Mouse (Mus musculus): Measurements from ENCODE around the gene Mlxipl. TPM values are rescaled to one million over a fixed set of nuclear protein-coding genes. Genes with fewer than 3 reads are reported as not detected.

Mlxipl gene
- polyA plus RNA-seq, 1 experiment from 2014 or later = 5.8 TPM

DNA sequence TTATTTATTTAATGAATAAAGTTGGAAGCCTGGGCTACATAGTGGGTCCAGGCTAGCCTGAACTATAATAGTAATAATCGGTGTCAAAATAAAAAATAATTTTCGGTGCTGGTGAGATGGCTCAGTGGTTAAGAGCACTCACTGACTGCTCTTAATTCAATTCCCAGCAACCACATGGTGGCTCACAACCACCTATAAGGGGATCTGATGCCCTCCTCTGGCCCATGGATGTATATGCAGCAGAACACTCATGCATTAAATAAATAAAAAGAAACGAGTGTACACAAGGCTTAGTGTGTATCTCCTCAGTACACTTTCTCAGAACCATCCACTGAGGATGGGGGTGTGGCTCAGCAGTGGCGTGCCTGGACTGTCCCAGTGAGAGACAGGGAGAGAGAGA is 31.1 kb downstream of the Mlxipl start:
- 57% methylated on average over 4 of the region's 4 CpGs for WGBS
- H3K4me1 ChIP-seq = peaks cover 5% of the 10 kb centered on the region
- no peak for ATAC-seq (ENCODE audit: insufficient read depth, low FRiP score, low read depth)
- H3K36me3 ChIP-seq = no peaks in the 10 kb centered on the region
- H3K4me2 ChIP-seq = no peak overlapping the region
- no peak overlapping the region for H3K4me3 ChIP-seq (replicated peaks)
- 0 out of 2 replicates have a peak, but pooled peaks cover 6% of the 10 kb centered on the region for H3K27me3 ChIP-seq (replicated peaks)
- H3K27ac ChIP-seq = no peak overlapping the region
- H3K9ac ChIP-seq = no peak overlapping the region
- H3K9me3 ChIP-seq = no peaks in the 10 kb centered on the region

DNA sequence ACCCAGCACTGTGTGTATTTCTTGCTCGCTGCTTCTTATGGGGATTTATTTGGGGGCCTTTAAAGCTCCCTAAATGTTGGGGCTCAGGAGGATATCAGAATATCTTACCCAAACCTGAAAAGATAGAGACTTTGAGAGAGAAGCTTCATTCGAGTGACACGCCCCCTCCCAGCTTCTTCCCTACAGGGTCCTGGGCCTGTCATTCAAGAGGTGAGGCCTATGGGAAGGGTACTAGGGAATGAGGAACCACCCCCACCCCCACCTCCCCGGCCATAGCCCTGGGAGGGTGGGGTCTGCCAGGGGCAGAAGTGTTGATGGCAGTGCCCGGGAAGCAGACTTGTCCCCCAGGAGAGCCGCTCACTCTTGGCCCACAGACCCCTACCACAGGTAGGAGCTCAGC is 36.4 kb downstream of the Mlxipl start:
- 63% methylated on average over 6 of the region's 6 CpGs for WGBS
- Histone ChIP-seq H3K4me3 (replicated peaks) (no peak overlapping the region), H3K9ac (no peak overlapping the region), H3K4me2 (no peak overlapping the region), H3K27ac (no peak overlapping the region), H3K27me3 (replicated peaks) (0 out of 2 replicates have a peak, but pooled peaks cover 6% of the 10 kb centered on the region), H3K4me1 (no peaks in the 10 kb centered on the region), H3K9me3 (no peaks in the 10 kb centered on the region), H3K36me3 (no peaks in the 10 kb centered on the region)
- ATAC-seq (ENCODE audit: insufficient read depth, low FRiP score, low read depth) = no peak

DNA sequence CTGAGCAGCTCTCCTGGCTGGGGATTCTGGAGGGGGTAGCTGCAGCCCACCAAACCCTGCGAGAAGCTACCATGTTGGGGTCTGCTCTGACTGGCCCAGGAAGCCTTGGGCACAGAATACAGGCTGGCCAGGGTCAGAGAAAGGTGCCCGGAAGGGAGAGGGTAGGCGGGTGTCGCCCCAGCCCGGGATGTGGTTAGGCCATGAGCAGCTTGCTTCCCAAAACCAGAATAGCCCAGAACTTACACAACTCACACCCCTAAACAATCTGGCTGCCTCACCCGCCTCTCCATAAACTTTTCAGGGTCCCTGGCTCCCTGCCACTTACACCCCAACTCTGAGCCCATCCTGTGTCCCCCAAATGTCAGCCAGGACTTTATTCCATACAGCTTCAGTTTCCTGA is 38.0 kb downstream of the Mlxipl start:
- no peak overlapping the region for H3K4me2 ChIP-seq
- no peak overlapping the region for H3K4me3 ChIP-seq (replicated peaks)
- no peak overlapping the region for H3K9ac ChIP-seq
- H3K27me3 ChIP-seq (replicated peaks) = peaks cover 8% of the 10 kb centered on the region
- no peaks in the 10 kb centered on the region for H3K36me3 ChIP-seq
- H3K9me3 ChIP-seq = no peaks in the 10 kb centered on the region
- 76% methylated on average over 6 of the region's 6 CpGs for WGBS
- no peaks in the 10 kb centered on the region for H3K4me1 ChIP-seq
- H3K27ac ChIP-seq = no peak overlapping the region
- no peak; the same call in 1 of the 2 replicates for ATAC-seq (ENCODE audit: insufficient read depth, low FRiP score, low read depth)

DNA sequence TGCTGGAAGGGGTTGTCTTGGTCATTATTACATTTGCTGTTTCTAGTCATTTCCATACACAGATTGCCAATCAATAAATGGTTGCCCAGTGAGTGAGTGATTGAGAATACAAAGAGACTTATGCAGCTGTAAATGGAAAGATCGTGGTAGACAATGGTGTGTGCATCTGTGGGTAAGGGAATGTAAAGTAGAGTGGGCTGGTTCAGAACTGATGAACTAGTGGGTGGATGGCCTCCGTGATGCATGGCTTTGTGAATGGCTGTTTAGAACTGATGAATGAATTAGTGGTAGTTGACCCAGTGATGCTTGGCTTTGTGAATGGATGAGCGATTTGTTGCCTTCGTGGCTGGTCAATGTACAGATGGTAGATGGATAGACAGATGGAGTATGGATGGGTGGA is 40.1 kb downstream of the Mlxipl start:
- Histone ChIP-seq H3K9me3 (no peaks in the 10 kb centered on the region), H3K27ac (no peak overlapping the region), H3K27me3 (replicated peaks) (peaks cover 27% of the 10 kb centered on the region), H3K9ac (no peak overlapping the region), H3K4me3 (replicated peaks) (no peak overlapping the region), H3K4me1 (0 out of 2 replicates have a peak, but pooled peaks cover 3% of the 10 kb centered on the region), H3K4me2 (no peak overlapping the region), H3K36me3 (no peaks in the 10 kb centered on the region)
- WGBS = 85% methylated on average over 4 of the region's 4 CpGs
- ATAC-seq (ENCODE audit: insufficient read depth, low FRiP score, low read depth) = no peak

DNA sequence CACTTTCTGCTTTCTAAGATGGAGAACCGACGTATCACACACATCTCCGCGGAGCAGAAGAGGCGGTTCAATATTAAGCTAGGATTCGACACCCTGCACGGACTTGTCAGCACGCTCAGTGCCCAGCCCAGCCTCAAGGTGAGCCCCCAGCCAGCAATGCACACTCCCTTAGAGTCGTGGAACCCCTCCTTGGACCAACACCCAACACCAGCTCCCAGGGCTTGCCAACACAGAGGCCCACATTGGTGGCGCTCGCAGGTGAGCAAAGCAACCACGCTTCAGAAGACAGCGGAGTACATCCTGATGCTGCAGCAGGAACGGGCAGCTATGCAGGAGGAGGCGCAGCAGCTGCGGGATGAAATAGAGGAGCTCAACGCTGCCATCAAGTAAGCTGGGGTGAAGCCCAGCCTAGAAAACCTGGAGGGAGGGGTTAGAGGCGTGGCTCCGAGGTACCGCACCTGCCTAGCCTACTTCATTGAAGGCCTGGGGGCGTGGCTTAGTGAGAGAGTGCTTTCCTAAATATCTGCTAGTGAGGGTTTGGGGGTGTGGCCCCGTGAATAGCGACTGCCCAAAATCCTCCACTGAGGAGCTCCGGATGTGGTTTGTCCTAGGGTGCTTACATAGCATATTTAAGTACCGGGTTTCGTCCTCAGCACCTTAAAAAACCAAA is 44.2 kb downstream of the Mlxipl start:
- WGBS = 5% methylated on average over 26 of the region's 26 CpGs

DNA sequence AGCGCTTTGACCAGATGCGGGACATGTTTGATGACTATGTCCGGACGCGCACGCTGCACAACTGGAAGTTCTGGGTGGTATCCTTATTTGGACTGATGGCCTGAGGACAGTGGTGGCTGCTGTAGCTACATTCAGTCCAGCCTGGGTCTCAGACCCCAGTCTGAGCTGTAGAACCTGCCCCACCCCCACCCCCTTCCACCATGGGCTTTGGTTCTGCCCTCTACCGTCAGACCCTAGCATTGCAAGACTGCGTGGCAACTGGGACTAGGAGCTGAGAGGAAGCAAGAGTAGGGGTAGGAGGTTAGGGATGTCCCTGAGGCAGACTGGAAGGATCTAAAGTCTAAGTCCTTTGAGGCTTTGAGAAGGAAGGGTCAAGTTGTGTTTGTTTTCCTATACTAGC is 44.8 kb downstream of the Mlxipl start:
- Histone ChIP-seq H3K9ac (no peak overlapping the region), H3K36me3 (no peaks in the 10 kb centered on the region), H3K4me1 (0 out of 2 replicates have a peak, but pooled peaks cover 3% of the 10 kb centered on the region), H3K4me3 (replicated peaks) (peak overlapping the region; percentile 12), H3K27ac (no peak overlapping the region), H3K4me2 (peak overlapping the region; percentile 51), H3K9me3 (no peaks in the 10 kb centered on the region), H3K27me3 (replicated peaks) (peaks cover 27% of the 10 kb centered on the region)
- WGBS = 6% methylated on average over 8 of the region's 8 CpGs
- ATAC-seq (ENCODE audit: insufficient read depth, low FRiP score, low read depth) = no peak

More for the DNA sequence above, 44.2 kb downstream of the Mlxipl start:
- peak; percentile 71; the same call in 1 of the 2 replicates for ATAC-seq (ENCODE audit: insufficient read depth, low FRiP score, low read depth)
- Histone ChIP-seq H3K27me3 (replicated peaks) (peaks cover 27% of the 10 kb centered on the region), H3K36me3 (no peaks in the 10 kb centered on the region), H3K9me3 (no peaks in the 10 kb centered on the region), H3K9ac (no peak overlapping the region), H3K27ac (no peak overlapping the region), H3K4me1 (0 out of 2 replicates have a peak, but pooled peaks cover 3% of the 10 kb centered on the region), H3K4me3 (replicated peaks) (peak overlapping the region; percentile 12), H3K4me2 (peak overlapping the region; percentile 51)

DNA sequence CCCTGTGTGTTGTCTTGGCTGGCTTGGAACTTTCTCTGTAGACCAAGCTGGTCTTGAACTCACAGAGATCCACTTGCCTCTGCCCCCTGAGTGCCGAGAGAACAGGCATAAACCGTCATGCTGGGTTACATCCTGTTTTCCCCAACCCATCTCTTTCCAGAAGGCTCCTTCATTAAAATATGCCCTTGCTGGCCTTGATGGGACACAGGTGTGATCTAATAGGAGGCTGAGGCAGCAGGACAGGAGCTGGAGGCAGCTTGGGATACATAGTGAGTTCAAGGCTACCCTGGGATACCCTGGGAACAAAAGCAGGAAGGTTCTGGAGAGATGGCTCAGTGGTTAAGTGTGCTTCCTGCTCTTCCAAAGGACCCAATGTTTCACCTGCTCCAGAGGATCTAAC is 50.2 kb downstream of the Mlxipl start:
- no peak for ATAC-seq (ENCODE audit: insufficient read depth, low FRiP score, low read depth)
- 77% methylated on average over 2 of the region's 2 CpGs for WGBS
- no peak overlapping the region for H3K27ac ChIP-seq

DNA sequence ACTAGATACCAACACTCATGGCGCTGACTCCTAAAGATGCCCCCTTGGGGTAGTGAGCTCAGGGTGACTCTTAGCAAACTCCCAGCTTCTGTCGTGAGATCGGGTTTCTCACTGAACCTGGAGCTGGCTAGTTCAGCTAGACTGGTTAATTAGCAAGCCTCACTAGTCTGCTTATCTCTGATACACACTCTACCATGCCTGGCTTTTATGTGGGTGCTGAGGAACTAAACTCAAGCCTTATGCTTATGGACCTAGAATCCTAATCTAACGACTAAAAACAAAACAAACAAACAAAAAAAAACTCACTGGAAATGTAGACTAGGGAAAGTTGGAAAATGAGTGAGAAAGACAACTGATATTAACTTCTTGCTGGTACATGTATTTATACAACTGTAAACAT is 54.8 kb downstream of the Mlxipl start:
- H3K36me3 ChIP-seq = no peaks in the 10 kb centered on the region
- no peak overlapping the region for H3K4me2 ChIP-seq
- no peak for ATAC-seq (ENCODE audit: insufficient read depth, low FRiP score, low read depth)
- H3K27ac ChIP-seq = no peak overlapping the region
- H3K27me3 ChIP-seq (replicated peaks) = no peaks in the 10 kb centered on the region; the same call in 1 of the 2 replicates
- no peaks in the 10 kb centered on the region for H3K4me1 ChIP-seq
- H3K9me3 ChIP-seq = no peaks in the 10 kb centered on the region
- H3K4me3 ChIP-seq (replicated peaks) = no peak overlapping the region
- WGBS = 48% methylated on average over 4 of the region's 4 CpGs
- no peak overlapping the region for H3K9ac ChIP-seq

More for the DNA sequence above, 50.2 kb downstream of the Mlxipl start:
- Histone ChIP-seq H3K9me3 (no peaks in the 10 kb centered on the region), H3K27me3 (replicated peaks) (no peaks in the 10 kb centered on the region; the same call in 1 of the 2 replicates), H3K4me1 (no peaks in the 10 kb centered on the region), H3K4me2 (no peak overlapping the region), H3K36me3 (no peaks in the 10 kb centered on the region), H3K4me3 (replicated peaks) (no peak overlapping the region), H3K9ac (no peak overlapping the region)

DNA sequence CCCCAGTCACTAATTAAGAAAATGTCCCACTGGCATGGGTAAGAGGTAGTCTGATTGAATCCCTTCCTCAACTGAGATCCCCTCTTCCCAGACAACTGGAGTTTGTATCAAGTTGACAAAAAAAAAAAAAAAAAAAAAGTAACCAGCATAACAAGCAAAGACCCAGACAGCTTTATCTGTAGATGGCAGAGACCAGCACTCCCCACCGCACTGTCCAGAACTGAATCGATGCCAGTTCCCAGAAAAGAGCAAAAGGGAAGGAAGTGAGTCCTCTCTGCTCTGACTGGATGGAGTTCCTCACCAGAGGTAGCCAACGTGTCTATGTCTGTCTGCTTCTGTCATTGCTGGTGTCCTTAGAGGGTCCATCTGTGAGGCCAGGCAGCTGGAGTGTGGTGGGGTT is 55.8 kb downstream of the Mlxipl start:
- 61% methylated on average over 3 of the region's 3 CpGs for WGBS
- no peak overlapping the region for H3K4me2 ChIP-seq
- H3K27me3 ChIP-seq (replicated peaks) = no peaks in the 10 kb centered on the region; the same call in 1 of the 2 replicates
- H3K9ac ChIP-seq = no peak overlapping the region
- no peak overlapping the region for H3K27ac ChIP-seq
- peaks cover 3% of the 10 kb centered on the region; the same call in 1 of the 2 replicates for H3K4me1 ChIP-seq
- no peaks in the 10 kb centered on the region for H3K9me3 ChIP-seq
- no peak overlapping the region for H3K4me3 ChIP-seq (replicated peaks)
- H3K36me3 ChIP-seq = no peaks in the 10 kb centered on the region
- ATAC-seq (ENCODE audit: insufficient read depth, low FRiP score, low read depth) = no peak

DNA sequence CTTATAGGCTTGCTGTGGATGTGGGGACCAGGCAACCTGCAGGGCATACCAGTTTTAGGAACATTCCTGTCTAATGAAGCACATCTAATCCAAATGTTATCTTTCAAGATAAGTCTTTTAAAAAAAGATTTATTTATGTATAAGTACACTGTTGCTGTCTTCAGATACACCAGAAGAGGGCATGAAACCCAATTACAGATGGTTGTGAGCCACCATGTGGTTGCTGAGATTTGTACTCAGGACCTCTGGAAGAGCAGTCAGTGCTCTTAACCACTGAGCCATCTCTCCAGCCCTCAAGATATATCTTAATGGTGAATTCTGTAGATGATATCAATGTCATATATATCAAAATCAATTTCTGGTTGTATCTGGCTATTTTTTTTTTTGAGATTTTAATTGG is 56.3 kb downstream of the Mlxipl start:
- no peaks in the 10 kb centered on the region for H3K36me3 ChIP-seq
- no peak overlapping the region for H3K4me2 ChIP-seq
- H3K9ac ChIP-seq = no peak overlapping the region
- H3K27me3 ChIP-seq (replicated peaks) = no peaks in the 10 kb centered on the region; the same call in 1 of the 2 replicates
- H3K4me3 ChIP-seq (replicated peaks) = no peak overlapping the region
- no peaks in the 10 kb centered on the region for H3K9me3 ChIP-seq
- no peak for ATAC-seq (ENCODE audit: insufficient read depth, low FRiP score, low read depth)
- no peak overlapping the region for H3K27ac ChIP-seq
- peaks cover 5% of the 10 kb centered on the region; the same call in 1 of the 2 replicates for H3K4me1 ChIP-seq

DNA sequence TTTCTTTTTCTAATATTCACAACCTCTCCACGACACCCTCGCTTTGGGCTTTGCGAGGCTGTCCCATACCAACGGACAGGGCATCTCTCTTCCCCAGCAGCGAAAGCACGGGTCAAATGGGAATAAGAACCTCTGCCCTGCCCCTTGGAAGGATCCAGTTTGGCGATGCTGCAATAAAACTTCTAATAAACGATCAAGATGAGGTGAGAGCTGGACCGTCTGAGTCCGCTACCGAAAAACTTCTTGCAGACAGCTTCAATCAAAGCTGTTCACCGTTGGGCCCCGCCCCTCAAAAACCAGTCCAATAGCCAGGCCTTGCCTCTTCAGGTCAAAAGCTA is 59.0 kb downstream of the Mlxipl start:
- peak overlapping the region; percentile 86 for H3K4me2 ChIP-seq
- no peaks in the 10 kb centered on the region for H3K27me3 ChIP-seq (replicated peaks)
- H3K4me1 ChIP-seq = peaks cover 6% of the 10 kb centered on the region; the same call in 1 of the 2 replicates
- H3K9me3 ChIP-seq = no peaks in the 10 kb centered on the region
- peak overlapping the region; percentile 16; the same call in 1 of the 2 replicates for H3K9ac ChIP-seq
- peak overlapping the region; percentile 85 for H3K4me3 ChIP-seq (replicated peaks)
- peaks cover 9% of the 10 kb centered on the region; the same call in 1 of the 2 replicates for H3K36me3 ChIP-seq
- H3K27ac ChIP-seq = peak overlapping the region; percentile 97
- ATAC-seq (ENCODE audit: insufficient read depth, low FRiP score, low read depth) = no peak
- under 1% methylated on average over 13 of the region's 13 CpGs for WGBS

DNA sequence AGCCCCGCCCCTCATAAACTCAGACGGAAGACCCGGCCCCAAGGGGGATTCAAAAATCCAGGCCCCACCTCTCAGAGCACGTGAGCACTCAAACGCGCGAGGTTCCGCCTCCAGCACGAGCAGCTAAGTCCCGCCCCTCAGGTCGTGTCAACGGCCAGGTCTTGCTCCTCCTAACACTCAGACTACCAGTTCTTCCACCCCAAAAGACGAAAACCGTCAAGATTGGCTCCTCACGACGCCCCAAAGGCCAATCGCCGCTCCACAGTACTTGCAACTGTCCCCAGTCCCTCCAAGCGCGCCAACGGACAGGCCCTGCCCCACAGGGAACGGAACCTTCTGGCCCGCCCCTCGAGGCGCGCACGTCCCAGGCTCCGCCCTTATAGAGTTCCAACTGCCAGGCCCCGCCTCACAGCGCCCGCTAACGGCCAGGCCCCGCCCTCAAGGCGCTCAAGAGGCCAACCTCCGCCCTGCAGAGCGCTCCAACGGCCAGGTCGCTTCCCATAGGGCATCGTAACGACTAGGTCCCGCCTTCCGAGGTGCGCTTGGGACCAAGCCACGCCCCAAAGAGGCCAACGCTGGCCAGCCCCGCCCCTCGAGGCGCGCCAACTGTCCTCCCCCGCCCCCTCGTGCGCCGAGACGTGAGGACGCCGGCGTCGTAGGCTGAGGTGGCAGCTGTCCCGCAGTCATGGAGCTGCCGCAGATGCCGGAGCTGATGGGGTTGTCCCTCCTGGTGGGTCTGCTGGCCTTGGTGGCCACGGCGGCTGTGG is 59.5 kb downstream of the Mlxipl start, which contains the start of gene Tbl2:
Gene Tbl2 (plus strand): TSS at position 605 of the 767 bp plus-strand sequence.
- 0% methylated on average over 63 of the region's 63 CpGs for WGBS
- H3K4me1 ChIP-seq = peaks cover 6% of the 10 kb centered on the region; the same call in 1 of the 2 replicates
- H3K36me3 ChIP-seq = peaks cover 12% of the 10 kb centered on the region
- peak; percentile 98 for ATAC-seq (ENCODE audit: insufficient read depth, low FRiP score, low read depth)
- H3K4me2 ChIP-seq = peak within 1 kb of the TSS; percentile 86
- no peaks in the 10 kb centered on the region for H3K9me3 ChIP-seq
- H3K27ac ChIP-seq = peak within 1 kb of the TSS; percentile 97
- H3K9ac ChIP-seq = peak within 1 kb of the TSS; percentile 90
- peak within 1 kb of the TSS; percentile 85 for H3K4me3 ChIP-seq (replicated peaks)
- no peaks in the 10 kb centered on the region for H3K27me3 ChIP-seq (replicated peaks)

All from stomach, embryonic 15.5 days (tissue).